Mouse (Mus musculus): Measurements from ENCODE around the gene Ppp1r36. TPM values are rescaled to one million over a fixed set of nuclear protein-coding genes. Genes with fewer than 3 reads are reported as not detected.

Gene Ppp1r36
- polyA plus RNA-seq, 1 experiment from 2014 or later: 4.5 TPM

DNA sequence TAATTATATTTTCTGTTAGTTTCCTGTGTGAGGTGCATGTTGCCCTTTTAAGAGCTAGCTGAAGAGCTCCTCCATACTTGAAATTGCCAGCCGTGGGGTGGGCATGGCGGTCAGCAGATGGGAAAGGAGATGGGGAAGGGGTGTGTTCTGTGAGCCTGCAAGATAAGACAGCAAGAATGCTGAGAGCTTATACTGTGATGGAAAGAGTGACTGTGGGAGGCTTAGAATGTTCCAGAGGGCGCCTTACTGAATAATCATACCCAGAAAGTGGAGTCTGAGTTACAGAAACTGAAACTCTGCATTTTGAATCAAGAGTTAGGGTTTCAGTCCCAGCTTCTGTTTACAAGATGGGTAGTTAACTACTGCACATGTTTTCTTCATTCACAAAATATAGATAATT lies 41.8 kb upstream of the Ppp1r36 start:
- H3K27me3 ChIP-seq: no peaks in the 10 kb centered on the region
- peaks cover 51% of the 10 kb centered on the region for H3K4me1 ChIP-seq
- no peak overlapping the region for H3K4me3 ChIP-seq
- 82% methylated on average over 3 of the region's 3 CpGs for WGBS
- no peaks in the 10 kb centered on the region for H3K9me3 ChIP-seq
- no peak overlapping the region for H3K4me2 ChIP-seq (replicated peaks)
- no peaks in the 10 kb centered on the region for H3K36me3 ChIP-seq
- H3K9ac ChIP-seq: no peak overlapping the region
- ATAC-seq (ENCODE audit: low FRiP score, low read depth): no peak
- no peak overlapping the region for H3K27ac ChIP-seq

DNA sequence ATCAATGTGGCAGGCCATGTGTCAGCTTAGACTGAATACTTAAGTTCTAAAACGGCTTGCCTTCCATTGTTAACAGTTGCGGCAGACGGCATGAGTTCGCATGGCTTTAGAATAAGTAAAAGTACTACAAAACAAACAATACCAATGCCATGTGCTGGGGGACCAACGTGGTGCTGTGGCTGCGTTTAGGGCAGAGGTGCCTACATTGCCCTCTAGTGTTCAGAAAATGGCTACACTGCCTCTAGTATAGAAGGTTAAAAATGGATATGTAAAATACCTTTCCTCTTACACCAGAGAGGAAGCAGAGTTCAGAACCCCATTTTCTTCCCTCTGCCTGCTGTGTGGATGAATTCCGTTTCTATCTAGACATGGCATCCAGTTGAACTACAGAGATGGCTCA lies 40.7 kb upstream of the Ppp1r36 start:
- Histone ChIP-seq H3K4me3 (no peak overlapping the region), H3K27ac (no peak overlapping the region), H3K9me3 (no peaks in the 10 kb centered on the region), H3K4me1 (peaks cover 49% of the 10 kb centered on the region), H3K36me3 (no peaks in the 10 kb centered on the region), H3K27me3 (no peaks in the 10 kb centered on the region), H3K4me2 (replicated peaks) (no peak overlapping the region), H3K9ac (no peak overlapping the region)
- 51% methylated on average over 7 of the region's 7 CpGs for WGBS
- ATAC-seq (ENCODE audit: low FRiP score, low read depth): no peak

DNA sequence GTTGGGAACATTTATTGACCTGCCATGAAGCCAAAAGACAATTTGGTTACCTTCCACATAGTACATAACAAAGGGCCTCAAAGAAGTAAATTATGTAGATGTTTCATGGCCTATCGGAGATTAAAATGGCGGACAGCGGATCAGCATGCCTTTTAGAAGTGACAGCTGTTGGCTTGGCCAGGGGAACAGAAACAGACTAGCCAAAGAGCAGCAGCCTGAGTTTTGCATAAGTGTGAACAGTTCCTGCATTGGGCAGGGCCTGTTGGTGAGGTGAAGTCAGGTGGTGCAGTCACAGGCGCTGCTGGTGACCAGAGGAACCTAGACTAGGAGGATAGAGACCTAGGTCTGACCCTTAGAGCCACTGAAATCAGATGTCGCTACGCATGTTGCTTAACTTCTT lies 40.3 kb upstream of the Ppp1r36 start:
- Histone ChIP-seq H3K27me3 (no peaks in the 10 kb centered on the region), H3K4me3 (no peak overlapping the region), H3K36me3 (no peaks in the 10 kb centered on the region), H3K9me3 (no peaks in the 10 kb centered on the region), H3K4me2 (replicated peaks) (no peak overlapping the region), H3K4me1 (peaks cover 45% of the 10 kb centered on the region), H3K9ac (no peak overlapping the region), H3K27ac (no peak overlapping the region)
- 94% methylated on average over 6 of the region's 6 CpGs for WGBS
- no peak for ATAC-seq (ENCODE audit: low FRiP score, low read depth)

GRCm38 (mm10) chr12:76377726-76378125 lies 39.6 kb upstream of the Ppp1r36 start:
- H3K9me3 ChIP-seq: no peaks in the 10 kb centered on the region
- no peaks in the 10 kb centered on the region for H3K27me3 ChIP-seq
- H3K4me3 ChIP-seq: no peak overlapping the region
- 0 out of 2 replicates have a peak, but pooled peaks cover under 1% of the 10 kb centered on the region for H3K36me3 ChIP-seq
- H3K4me2 ChIP-seq (replicated peaks): no peak overlapping the region
- peaks cover 38% of the 10 kb centered on the region for H3K4me1 ChIP-seq
- 88% methylated on average over 3 of the region's 3 CpGs for WGBS
- no peak overlapping the region for H3K27ac ChIP-seq
- H3K9ac ChIP-seq: no peak overlapping the region
- no peak for ATAC-seq (ENCODE audit: low FRiP score, low read depth)

- Histone ChIP-seq H3K4me1 (peaks cover 31% of the 10 kb centered on the region), H3K27me3 (no peaks in the 10 kb centered on the region), H3K4me3 (no peak overlapping the region), H3K9ac (no peak overlapping the region), H3K27ac (no peak overlapping the region), H3K4me2 (replicated peaks) (no peak overlapping the region), H3K9me3 (no peaks in the 10 kb centered on the region), H3K36me3 (peaks cover 6% of the 10 kb centered on the region; the same call in 1 of the 2 replicates)
- ATAC-seq (ENCODE audit: low FRiP score, low read depth): no peak
- 82% methylated on average over 5 of the region's 5 CpGs for WGBS
Observed at GRCm38 (mm10) chr12:76378556-76378955, 38.8 kb upstream of the Ppp1r36 start.

DNA sequence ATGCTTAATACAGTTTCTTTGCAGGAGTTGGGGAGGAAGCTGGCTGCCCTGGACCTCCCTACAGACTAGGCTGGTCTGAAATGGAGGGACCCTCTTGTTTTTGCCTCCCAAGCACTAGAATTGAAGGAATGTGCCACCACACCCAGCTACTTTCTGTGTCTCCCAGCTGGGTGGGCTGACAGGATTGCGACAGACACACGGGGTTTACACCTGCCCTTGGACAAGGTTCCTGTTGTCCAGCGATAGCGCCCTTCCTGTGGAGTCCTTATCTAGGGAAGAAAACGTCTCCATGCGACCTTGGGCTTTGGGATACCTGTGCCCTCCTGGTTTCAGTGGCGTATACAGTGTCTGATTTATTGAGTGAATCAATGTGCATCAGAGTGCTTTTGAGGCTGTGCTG lies 37.2 kb upstream of the Ppp1r36 start:
- H3K9me3 ChIP-seq: no peaks in the 10 kb centered on the region
- H3K36me3 ChIP-seq: peaks cover 16% of the 10 kb centered on the region
- no peak for ATAC-seq (ENCODE audit: low FRiP score, low read depth)
- no peak overlapping the region for H3K9ac ChIP-seq
- H3K4me1 ChIP-seq: peaks cover 17% of the 10 kb centered on the region; the same call in 1 of the 2 replicates
- WGBS: 87% methylated on average over 7 of the region's 7 CpGs
- no peak overlapping the region for H3K27ac ChIP-seq
- no peaks in the 10 kb centered on the region for H3K27me3 ChIP-seq
- no peak overlapping the region for H3K4me3 ChIP-seq
- H3K4me2 ChIP-seq (replicated peaks): no peak overlapping the region

DNA sequence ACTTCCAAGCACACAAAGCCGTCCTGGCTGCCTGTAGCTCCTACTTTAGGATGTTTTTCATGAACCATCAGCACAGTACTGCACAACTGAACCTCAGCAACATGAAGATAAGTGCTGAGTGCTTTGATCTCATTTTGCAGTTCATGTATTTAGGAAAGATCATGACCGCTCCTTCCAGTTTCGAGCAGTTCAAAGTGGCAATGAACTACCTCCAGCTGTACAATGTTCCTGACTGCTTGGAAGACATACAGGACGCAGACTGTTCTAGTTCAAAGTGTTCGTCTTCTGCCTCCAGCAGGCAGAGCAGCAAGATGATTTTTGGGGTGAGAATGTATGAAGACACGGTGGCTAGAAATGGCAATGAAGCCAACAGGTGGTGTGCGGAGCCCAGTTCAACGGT lies 32.0 kb upstream of the Ppp1r36 start:
- Histone ChIP-seq H3K27ac (no peak overlapping the region), H3K4me1 (no peaks in the 10 kb centered on the region), H3K27me3 (no peaks in the 10 kb centered on the region), H3K36me3 (peaks cover 51% of the 10 kb centered on the region), H3K4me2 (replicated peaks) (no peak overlapping the region), H3K9ac (no peak overlapping the region), H3K4me3 (no peak overlapping the region), H3K9me3 (no peaks in the 10 kb centered on the region)
- whole genome bisulfite sequencing: 92% methylated on average over 8 of the region's 8 CpGs
- no peak for ATAC-seq (ENCODE audit: low FRiP score, low read depth)

DNA sequence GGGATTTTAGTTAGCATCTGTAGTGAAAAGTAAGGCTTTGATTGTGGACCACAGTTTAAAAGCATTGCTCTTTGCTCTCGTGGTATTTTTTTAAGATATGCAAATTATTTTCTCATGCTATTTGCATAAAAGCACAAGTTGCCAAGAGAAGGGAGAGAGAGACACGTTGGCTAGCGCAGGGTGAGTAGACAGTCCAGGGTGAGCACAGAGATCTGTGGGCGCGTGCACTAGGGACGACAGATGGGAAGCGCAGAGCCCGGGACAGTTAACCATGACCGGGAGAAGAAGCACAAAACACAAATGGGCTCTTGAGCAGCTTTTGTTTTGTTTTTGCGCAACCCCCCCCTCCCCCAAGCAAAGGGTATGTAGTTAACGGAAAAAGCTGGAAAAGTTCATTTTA lies 28.5 kb upstream of the Ppp1r36 start:
- ATAC-seq (ENCODE audit: low FRiP score, low read depth): no peak
- H3K9ac ChIP-seq: no peak overlapping the region
- no peaks in the 10 kb centered on the region for H3K9me3 ChIP-seq
- 91% methylated on average over 11 of the region's 11 CpGs for WGBS
- peaks cover 44% of the 10 kb centered on the region for H3K36me3 ChIP-seq
- no peak overlapping the region for H3K4me3 ChIP-seq
- H3K4me1 ChIP-seq: no peaks in the 10 kb centered on the region
- no peak overlapping the region for H3K27ac ChIP-seq
- H3K4me2 ChIP-seq (replicated peaks): no peak overlapping the region
- no peaks in the 10 kb centered on the region for H3K27me3 ChIP-seq

DNA sequence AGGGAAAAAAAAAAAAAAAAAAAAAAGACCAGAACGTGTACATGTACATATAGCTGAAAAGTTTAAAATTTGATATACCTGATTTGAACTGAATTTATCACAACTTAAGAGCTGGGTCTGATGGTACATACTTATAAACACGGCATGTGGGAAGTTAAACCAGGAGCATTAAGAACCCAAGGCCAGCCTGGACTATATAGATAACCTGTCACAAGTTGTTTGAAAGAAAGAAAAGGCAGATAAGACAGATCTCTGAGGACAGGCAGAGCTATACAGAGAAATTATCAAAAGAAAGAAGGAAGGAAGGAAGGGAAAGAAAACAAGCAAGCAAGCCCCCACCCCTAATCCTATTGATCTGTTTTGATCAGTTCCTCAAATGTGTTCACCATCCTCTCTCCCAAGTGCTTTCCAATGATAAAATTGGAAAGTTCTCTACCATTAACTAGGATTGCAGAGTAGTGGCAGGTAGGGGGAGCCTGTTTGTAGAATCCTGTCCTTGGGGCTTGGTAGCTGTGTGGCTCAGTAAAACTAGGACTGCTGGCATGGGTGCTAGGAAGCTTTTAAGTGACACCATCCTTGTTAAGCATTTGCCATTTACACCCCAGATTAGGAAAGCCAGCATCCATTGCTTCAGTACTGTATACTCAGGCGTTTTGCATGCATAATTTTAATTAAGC lies 25.6 kb upstream of the Ppp1r36 start:
- no peak for ATAC-seq (ENCODE audit: low FRiP score, low read depth)
- Histone ChIP-seq H3K9ac (no peak overlapping the region), H3K4me1 (no peaks in the 10 kb centered on the region), H3K27me3 (no peaks in the 10 kb centered on the region), H3K9me3 (no peaks in the 10 kb centered on the region), H3K4me3 (no peak overlapping the region), H3K4me2 (replicated peaks) (no peak overlapping the region), H3K27ac (no peak overlapping the region), H3K36me3 (peaks cover 23% of the 10 kb centered on the region)
- WGBS: 84% methylated on average over 3 of the region's 3 CpGs

GRCm38 (mm10) chr12:76392979-76393378 lies 24.4 kb upstream of the Ppp1r36 start:
- no peaks in the 10 kb centered on the region for H3K27me3 ChIP-seq
- no peaks in the 10 kb centered on the region for H3K9me3 ChIP-seq
- H3K27ac ChIP-seq: no peak overlapping the region
- H3K4me1 ChIP-seq: no peaks in the 10 kb centered on the region
- ATAC-seq (ENCODE audit: low FRiP score, low read depth): no peak
- H3K4me3 ChIP-seq: no peak overlapping the region
- peaks cover 17% of the 10 kb centered on the region for H3K36me3 ChIP-seq
- 79% methylated on average over 5 of the region's 5 CpGs for WGBS
- no peak overlapping the region for H3K9ac ChIP-seq
- no peak overlapping the region for H3K4me2 ChIP-seq (replicated peaks)

DNA sequence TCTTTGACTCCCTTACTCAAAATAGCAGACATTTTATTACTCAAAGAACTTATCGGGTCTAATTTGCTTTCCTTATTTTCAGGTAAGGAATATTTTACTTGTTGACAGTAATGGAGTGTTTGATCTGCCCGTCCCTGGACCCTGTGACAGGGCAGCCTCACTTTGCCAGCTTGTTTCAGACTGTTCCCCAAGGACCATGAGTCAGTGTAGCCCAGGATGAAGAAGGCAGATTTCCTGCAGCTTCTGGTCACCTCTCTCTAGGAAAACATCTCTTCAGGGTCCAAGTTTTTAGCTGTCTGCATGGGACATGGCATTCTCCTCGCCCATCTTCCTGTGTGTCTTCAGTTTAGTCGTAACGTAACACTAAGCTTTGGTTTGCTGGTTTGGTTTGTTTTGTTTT lies 20.1 kb upstream of the Ppp1r36 start:
- Histone ChIP-seq H3K4me2 (replicated peaks) (no peak overlapping the region), H3K36me3 (0 out of 2 replicates have a peak, but pooled peaks cover 2% of the 10 kb centered on the region), H3K4me3 (no peak overlapping the region), H3K9me3 (no peaks in the 10 kb centered on the region), H3K27ac (no peak overlapping the region), H3K4me1 (no peaks in the 10 kb centered on the region), H3K27me3 (peaks cover 2% of the 10 kb centered on the region; the same call in 1 of the 2 replicates), H3K9ac (no peak overlapping the region)
- 82% methylated on average over 5 of the region's 5 CpGs for WGBS
- ATAC-seq (ENCODE audit: low FRiP score, low read depth): no peak

GRCm38 (mm10) chr12:76401674-76402073 lies 15.7 kb upstream of the Ppp1r36 start:
- no peak for ATAC-seq (ENCODE audit: low FRiP score, low read depth)
- no peak overlapping the region for H3K4me3 ChIP-seq
- H3K4me2 ChIP-seq (replicated peaks): no peak overlapping the region
- H3K9ac ChIP-seq: no peak overlapping the region
- H3K27ac ChIP-seq: no peak overlapping the region
- no peaks in the 10 kb centered on the region for H3K36me3 ChIP-seq
- peaks cover 24% of the 10 kb centered on the region for H3K4me1 ChIP-seq
- peaks cover 30% of the 10 kb centered on the region for H3K27me3 ChIP-seq
- H3K9me3 ChIP-seq: no peaks in the 10 kb centered on the region
- WGBS: 62% methylated on average over 3 of the region's 3 CpGs
